Mouse (Mus musculus): ENCODE results near the gene AU022252. TPM values are rescaled to one million over a fixed set of nuclear protein-coding genes. Genes with fewer than 3 reads are reported as not detected.

The AU022252 gene
- total and polyA plus RNA-seq, 3 experiments: 12.3 to 24.9 TPM; not detected in 1

DNA sequence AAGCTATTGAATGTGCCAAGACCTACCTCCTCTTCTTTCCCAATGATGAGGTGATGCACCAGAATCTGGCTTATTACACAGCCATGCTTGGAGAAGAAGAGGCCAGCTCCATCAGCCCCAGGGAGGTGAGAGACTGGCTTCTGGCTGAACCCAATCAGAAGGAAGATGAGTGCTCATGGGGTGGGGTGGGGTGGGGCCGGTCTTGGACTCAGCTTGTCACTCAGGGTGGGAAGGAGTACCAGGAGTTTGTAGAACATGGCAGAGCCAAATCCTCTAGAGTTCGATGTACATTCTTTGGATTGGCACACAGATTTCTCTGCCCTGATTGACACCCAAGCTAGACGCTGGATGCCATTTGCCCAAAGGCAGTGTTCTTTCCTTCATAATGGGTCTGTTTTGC lies 6.1 kb upstream of the AU022252 start:
- H3K4me3 ChIP-seq (ENCODE audit: control insufficient read depth in 1 of 2, insufficient read depth in 1 of 2, low read depth in 2 of 2, low read length in 2 of 2): no peak overlapping the region
- H3K36me3 ChIP-seq (ENCODE audit: control insufficient read depth in 1 of 2, insufficient read depth in 2 of 2, low read length in 2 of 2): peaks cover 0 to 7% of the 10 kb centered on the region in 2 experiments; a peak in 3 of 4 replicates
- H3K4me1 ChIP-seq (ENCODE audit: control insufficient read depth in 1 of 2, insufficient read depth in 2 of 2, low read length in 2 of 2): no peaks in the 10 kb centered on the region; a peak in 2 of 4 replicates
- H3K9ac ChIP-seq (ENCODE audit: control insufficient read depth, low read depth, low read length, poor library complexity, severe bottlenecking): no peak overlapping the region; the same call in 1 of the 2 replicates
- TF ChIP-seq ETS1 (IDR thresholded peaks at IDR 0.05; ENCODE audit: low read depth, low read length) (no peak), MEF2A (IDR thresholded peaks at IDR 0.05; ENCODE audit: extremely low read depth, insufficient replicate concordance, low read depth, low read length, poor library complexity, severe bottlenecking) (no peak), MYC (IDR thresholded peaks at IDR 0.05; ENCODE audit: low read depth, low read length) (no peak), CHD2 (IDR thresholded peaks at IDR 0.05; ENCODE audit: low read length) (no peak), POLR2AphosphoS5 (IDR thresholded peaks at IDR 0.05; ENCODE audit: borderline replicate concordance, low read depth, low read length) (no peak), HCFC1 (IDR thresholded peaks at IDR 0.05; ENCODE audit: low read depth, low read length) (no peak), ZMIZ1 (IDR thresholded peaks at IDR 0.05; ENCODE audit: low read depth, low read length) (no peak), CHD1 (IDR thresholded peaks at IDR 0.05; ENCODE audit: low read depth, low read length) (no peak)
- H3K9me3 ChIP-seq (replicated peaks; ENCODE audit: insufficient read depth, low read length): no peaks in the 10 kb centered on the region
- no peak overlapping the region for H3K27ac ChIP-seq (ENCODE audit: control insufficient read depth, low read depth, low read length)
- H3K79me2 ChIP-seq (ENCODE audit: control insufficient read depth, insufficient read depth, low read length, poor library complexity): peaks cover 2% of the 10 kb centered on the region; the same call in 1 of the 2 replicates
- no peak for DNase-seq (ENCODE audit: low read depth, low spot score)
- no peaks in the 10 kb centered on the region for H3K27me3 ChIP-seq (ENCODE audit: control insufficient read depth in 1 of 2, insufficient read depth in 2 of 2, low read length in 2 of 2)

DNA sequence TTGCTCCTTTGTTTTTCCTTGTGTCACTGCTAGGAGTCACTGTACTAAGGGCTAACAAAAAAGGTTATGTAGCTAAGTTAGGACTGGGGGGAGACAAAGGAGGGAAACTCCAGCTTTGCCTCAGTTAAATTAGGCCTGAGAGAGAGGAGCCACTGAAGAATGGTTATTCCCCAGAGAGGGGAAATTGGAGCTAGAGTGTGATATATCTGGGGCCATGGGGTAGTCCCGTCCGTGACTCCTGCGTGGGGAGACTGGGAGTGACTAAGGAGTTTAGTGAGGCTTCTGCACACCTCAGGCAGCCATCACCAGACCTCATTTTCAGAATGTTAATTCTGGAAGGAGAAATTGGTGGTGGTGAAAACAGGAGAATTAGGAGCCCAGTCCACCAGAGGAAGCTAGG lies 1.8 kb upstream of the AU022252 start:
- no peak for DNase-seq (ENCODE audit: low read depth, low spot score)
- H3K4me1 ChIP-seq (ENCODE audit: control insufficient read depth in 1 of 2, insufficient read depth in 2 of 2, low read length in 2 of 2): peaks cover 3 to 4% of the 10 kb centered on the region in 2 experiments; a peak in 2 of 4 replicates
- peak overlapping the region; percentile 84; the same call in 1 of the 2 replicates for H3K9ac ChIP-seq (ENCODE audit: control insufficient read depth, low read depth, low read length, poor library complexity, severe bottlenecking)
- peaks cover 14% of the 10 kb centered on the region for H3K79me2 ChIP-seq (ENCODE audit: control insufficient read depth, insufficient read depth, low read length, poor library complexity)
- peaks cover 0 to 13% of the 10 kb centered on the region in 2 experiments; a peak in 2 of 4 replicates for H3K36me3 ChIP-seq (ENCODE audit: control insufficient read depth in 1 of 2, insufficient read depth in 2 of 2, low read length in 2 of 2)
- TF ChIP-seq BHLHE40 (IDR thresholded peaks at IDR 0.05; ENCODE audit: borderline replicate concordance, low read depth, low read length): no peak
- TF ChIP-seq ELF1 (IDR thresholded peaks at IDR 0.05; ENCODE audit: low read depth, low read length): no peak
- no peak for TF ChIP-seq MAFK (IDR thresholded peaks at IDR 0.05; ENCODE audit: borderline replicate concordance, low read depth, low read length)
- TF ChIP-seq MYC (IDR thresholded peaks at IDR 0.05; ENCODE audit: low read depth, low read length): no peak
- no peak for TF ChIP-seq TCF12 (IDR thresholded peaks at IDR 0.05; ENCODE audit: low read depth, low read length)
- no peak for TF ChIP-seq MXI1 (IDR thresholded peaks at IDR 0.05; ENCODE audit: low read depth, low read length)
- TF ChIP-seq POLR2AphosphoS5 (IDR thresholded peaks at IDR 0.05; ENCODE audit: borderline replicate concordance, low read depth, low read length): no peak
- TF ChIP-seq RAD21 (IDR thresholded peaks at IDR 0.05; ENCODE audit: low read depth, low read length): no peak
- TF ChIP-seq USF1 (IDR thresholded peaks at IDR 0.05; ENCODE audit: low read depth, low read length): no peak
- no peak for TF ChIP-seq UBTF (IDR thresholded peaks at IDR 0.05; ENCODE audit: borderline replicate concordance, insufficient read depth, low read depth, low read length)
- no peak for TF ChIP-seq POLR2AphosphoS2 (IDR thresholded peaks at IDR 0.05; ENCODE audit: low read length)
- no peak for TF ChIP-seq CTCF (IDR thresholded peaks at IDR 0.05 in 2 of 3, conservative IDR thresholded peaks at IDR 0.05 in 1 of 3; ENCODE audit: control insufficient read depth in 1 of 3, insufficient read depth in 1 of 3, low read depth in 2 of 3, low read length in 3 of 3, poor library complexity in 1 of 3, severe bottlenecking in 1 of 3)
- no peak for TF ChIP-seq NRF1 (IDR thresholded peaks at IDR 0.05; ENCODE audit: insufficient read depth, low read depth, low read length, poor library complexity, severe bottlenecking)
- no peak for TF ChIP-seq MAZ (IDR thresholded peaks at IDR 0.05; ENCODE audit: low read depth, low read length)
- TF ChIP-seq HCFC1 (IDR thresholded peaks at IDR 0.05; ENCODE audit: low read depth, low read length): no peak
- no peak for TF ChIP-seq TBP (IDR thresholded peaks at IDR 0.05; ENCODE audit: low read depth, low read length)
- TF ChIP-seq ETS1 (IDR thresholded peaks at IDR 0.05; ENCODE audit: low read depth, low read length): no peak
- H3K27me3 ChIP-seq (ENCODE audit: control insufficient read depth in 1 of 2, insufficient read depth in 2 of 2, low read length in 2 of 2): no peaks in the 10 kb centered on the region
- H3K9me3 ChIP-seq (replicated peaks; ENCODE audit: insufficient read depth, low read length): no peaks in the 10 kb centered on the region
- no peak overlapping the region for H3K27ac ChIP-seq (ENCODE audit: control insufficient read depth, low read depth, low read length)
- H3K4me3 ChIP-seq (ENCODE audit: control insufficient read depth in 1 of 2, insufficient read depth in 1 of 2, low read depth in 2 of 2, low read length in 2 of 2): peak overlapping the region in 1 of 2 experiments; percentile 92; a peak in 3 of 4 replicates

Data from MEL (cell line).